Mouse (Mus musculus): ENCODE measurements around the gene Mcur1. TPM values are rescaled to one million over a fixed set of nuclear protein-coding genes. Genes with fewer than 3 reads are reported as not detected.

The Mcur1 gene
- polyA plus RNA-seq, 1 experiment: 40.0 TPM

- Histone ChIP-seq H3K4me1 (ENCODE audit: control insufficient read depth, insufficient read depth, low read length) (peaks cover 3% of the 10 kb centered on the region; the same call in 1 of the 2 replicates), H3K4me3 (ENCODE audit: insufficient read depth, low read length) (no peak overlapping the region), H3K27ac (ENCODE audit: insufficient read depth, low read depth, low read length) (no peak overlapping the region)
- TF ChIP-seq CTCF (IDR thresholded peaks at IDR 0.05; ENCODE audit: low read depth, low read length): no peak
- TF ChIP-seq POLR2A (IDR thresholded peaks at IDR 0.05; ENCODE audit: borderline replicate concordance, low read depth, low read length): no peak
Measured at GRCm38 (mm10) chr13:43567141-43567891, 7.3 kb upstream of the Mcur1 start.

DNA sequence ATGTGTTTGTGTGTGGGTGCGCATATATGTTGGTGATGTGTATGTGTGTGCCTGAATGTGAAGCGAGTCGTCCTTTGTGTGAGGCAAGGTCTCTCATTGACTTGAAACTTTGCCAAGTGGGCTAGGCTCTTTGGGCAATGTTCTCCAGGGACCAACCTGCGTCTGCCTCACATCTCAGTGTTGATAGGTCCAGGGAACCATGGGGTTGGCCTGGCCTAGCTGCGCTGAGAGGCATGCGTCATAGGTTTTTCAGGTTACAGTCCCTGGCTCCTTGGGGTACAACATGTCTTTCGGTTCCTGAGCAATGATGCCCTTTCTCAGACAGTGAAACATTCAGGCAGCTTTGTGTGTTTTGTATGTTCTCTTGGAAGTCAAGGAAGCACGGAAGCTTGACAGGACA lies 6.2 kb upstream of the Mcur1 start:
- no peak overlapping the region for H3K4me3 ChIP-seq (ENCODE audit: insufficient read depth, low read length)
- TF ChIP-seq CTCF (IDR thresholded peaks at IDR 0.05; ENCODE audit: low read depth, low read length) (no peak), POLR2A (IDR thresholded peaks at IDR 0.05; ENCODE audit: borderline replicate concordance, low read depth, low read length) (no peak)
- H3K27ac ChIP-seq (ENCODE audit: insufficient read depth, low read depth, low read length): no peak overlapping the region
- peaks cover 6% of the 10 kb centered on the region; the same call in 1 of the 2 replicates for H3K4me1 ChIP-seq (ENCODE audit: control insufficient read depth, insufficient read depth, low read length)

DNA sequence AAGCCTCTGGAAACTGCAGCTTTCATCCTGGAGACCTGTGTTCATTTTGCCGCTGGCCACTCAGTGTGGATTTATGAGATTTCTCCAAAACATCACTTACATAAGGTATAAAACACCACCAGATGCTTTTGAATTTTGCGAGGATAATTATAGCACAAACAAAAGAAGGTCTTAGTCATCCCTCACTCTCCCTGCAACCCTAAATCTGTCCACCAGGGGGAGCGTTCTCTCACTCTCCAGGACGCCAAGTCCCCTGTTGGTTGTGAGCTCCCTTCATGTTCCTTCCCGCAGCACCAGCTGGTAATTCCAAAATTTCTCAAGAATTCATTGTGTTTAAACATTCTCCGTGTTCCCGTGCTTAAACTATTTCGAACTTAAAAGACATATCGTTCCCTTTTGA lies 5.4 kb upstream of the Mcur1 start:
- TF ChIP-seq POLR2A (IDR thresholded peaks at IDR 0.05; ENCODE audit: borderline replicate concordance, low read depth, low read length) (no peak), CTCF (IDR thresholded peaks at IDR 0.05; ENCODE audit: low read depth, low read length) (peak; percentile 82)
- no peak overlapping the region for H3K27ac ChIP-seq (ENCODE audit: insufficient read depth, low read depth, low read length)
- peaks cover 7% of the 10 kb centered on the region; the same call in 1 of the 2 replicates for H3K4me1 ChIP-seq (ENCODE audit: control insufficient read depth, insufficient read depth, low read length)
- no peak overlapping the region for H3K4me3 ChIP-seq (ENCODE audit: insufficient read depth, low read length)

DNA sequence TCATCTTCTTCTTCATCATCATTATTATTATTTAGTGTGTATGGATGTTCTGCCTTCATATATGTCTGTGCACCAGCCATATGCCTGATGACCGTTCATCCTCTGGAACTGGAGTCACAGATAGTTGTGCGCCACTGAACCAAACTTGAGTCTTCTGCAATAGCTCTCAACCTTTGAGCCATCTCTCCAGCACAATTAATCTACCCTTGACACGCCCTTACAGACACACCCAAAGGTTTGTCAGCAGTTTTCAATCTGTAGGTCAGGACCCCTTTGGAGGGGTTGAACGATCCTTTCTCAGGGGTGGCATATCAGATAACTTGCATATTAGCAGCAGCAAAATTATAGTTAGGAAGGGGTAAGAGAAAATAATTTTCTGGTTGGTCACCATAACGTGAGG lies 4.7 kb upstream of the Mcur1 start:
- no peak overlapping the region for H3K27ac ChIP-seq (ENCODE audit: insufficient read depth, low read depth, low read length)
- no peak overlapping the region for H3K4me3 ChIP-seq (ENCODE audit: insufficient read depth, low read length)
- H3K4me1 ChIP-seq (ENCODE audit: control insufficient read depth, insufficient read depth, low read length): peaks cover 7% of the 10 kb centered on the region; the same call in 1 of the 2 replicates
- TF ChIP-seq CTCF (IDR thresholded peaks at IDR 0.05; ENCODE audit: low read depth, low read length) (no peak), POLR2A (IDR thresholded peaks at IDR 0.05; ENCODE audit: borderline replicate concordance, low read depth, low read length) (no peak)

DNA sequence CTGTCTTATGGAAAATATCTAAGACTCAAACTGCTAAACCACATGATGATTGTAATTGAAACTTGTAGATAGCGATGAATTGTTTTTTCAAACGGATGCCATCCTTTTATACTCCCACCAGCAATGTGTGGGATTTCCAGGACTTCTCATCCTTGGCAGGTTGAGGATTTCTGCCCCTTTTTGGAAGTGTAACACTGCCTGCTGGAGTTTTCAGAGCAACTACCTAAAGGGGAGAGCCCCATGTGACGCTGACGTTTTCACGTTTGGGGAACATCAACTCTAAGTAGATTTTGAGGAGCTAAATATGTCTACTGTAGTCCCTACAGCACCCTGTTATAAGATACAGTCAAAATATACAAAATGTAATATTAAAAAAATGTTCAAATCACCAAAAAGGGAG lies 2.7 kb upstream of the Mcur1 start:
- Histone ChIP-seq H3K4me3 (ENCODE audit: insufficient read depth, low read length) (no peak overlapping the region), H3K27ac (ENCODE audit: insufficient read depth, low read depth, low read length) (no peak overlapping the region), H3K4me1 (ENCODE audit: control insufficient read depth, insufficient read depth, low read length) (peaks cover 17% of the 10 kb centered on the region)
- no peak for TF ChIP-seq CTCF (IDR thresholded peaks at IDR 0.05; ENCODE audit: low read depth, low read length)
- no peak for TF ChIP-seq POLR2A (IDR thresholded peaks at IDR 0.05; ENCODE audit: borderline replicate concordance, low read depth, low read length)

- peaks cover 13% of the 10 kb centered on the region for H3K4me1 ChIP-seq (ENCODE audit: control insufficient read depth, insufficient read depth, low read length)
- peak overlapping the region; percentile 72 for H3K27ac ChIP-seq (ENCODE audit: insufficient read depth, low read depth, low read length)
- TF ChIP-seq CTCF (IDR thresholded peaks at IDR 0.05; ENCODE audit: low read depth, low read length) (no peak), POLR2A (IDR thresholded peaks at IDR 0.05; ENCODE audit: borderline replicate concordance, low read depth, low read length) (no peak)
- H3K4me3 ChIP-seq (ENCODE audit: insufficient read depth, low read length): peak overlapping the region; percentile 50
Measured at GRCm38 (mm10) chr13:43560458-43561411, 744 bp upstream of the Mcur1 start.

DNA sequence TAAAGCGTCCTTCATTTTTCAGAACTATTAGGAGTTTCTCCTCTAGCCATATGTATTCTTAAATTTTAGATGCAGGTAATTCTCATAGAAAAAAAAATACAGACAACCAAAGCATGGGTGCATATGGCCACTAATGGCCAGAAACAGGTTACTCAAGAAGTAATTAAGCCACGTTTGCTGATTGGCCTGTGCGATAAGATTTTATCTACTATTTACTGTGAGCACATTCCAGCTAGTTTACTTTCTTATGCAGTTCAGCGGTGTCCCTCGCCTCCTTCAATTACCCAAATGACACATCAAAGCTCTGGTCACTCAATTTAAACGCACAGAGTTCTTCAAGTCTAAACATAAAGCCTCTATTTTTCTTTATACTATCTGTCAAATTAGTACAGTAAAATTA lies 1.0 kb downstream of the Mcur1 start:
- Histone ChIP-seq H3K4me3 (ENCODE audit: insufficient read depth, low read length) (peak overlapping the region; percentile 64), H3K27ac (ENCODE audit: insufficient read depth, low read depth, low read length) (no peak overlapping the region), H3K4me1 (ENCODE audit: control insufficient read depth, insufficient read depth, low read length) (peaks cover 28% of the 10 kb centered on the region)
- TF ChIP-seq POLR2A (IDR thresholded peaks at IDR 0.05; ENCODE audit: borderline replicate concordance, low read depth, low read length) (no peak), CTCF (IDR thresholded peaks at IDR 0.05; ENCODE audit: low read depth, low read length) (no peak)

DNA sequence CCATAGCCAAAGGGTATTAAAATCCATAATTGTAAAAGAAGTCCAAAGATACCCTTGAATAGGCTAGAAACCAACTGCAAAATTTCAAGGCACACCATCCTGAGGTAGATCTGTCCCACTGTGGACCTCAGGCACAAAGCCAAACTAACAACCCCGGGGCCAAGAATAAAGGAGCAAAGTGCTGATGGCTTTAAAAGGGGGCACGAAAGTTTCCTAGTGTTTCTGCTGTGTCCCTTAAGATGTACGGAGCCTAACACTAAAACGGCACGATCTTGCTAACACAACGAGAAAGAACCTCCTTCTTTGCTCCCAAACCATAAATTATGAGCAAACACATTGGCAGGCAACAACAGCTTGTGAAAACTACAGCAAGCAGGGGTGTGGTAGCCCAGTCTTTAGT lies 1.6 kb downstream of the Mcur1 start:
- TF ChIP-seq POLR2A (IDR thresholded peaks at IDR 0.05; ENCODE audit: borderline replicate concordance, low read depth, low read length) (no peak), CTCF (IDR thresholded peaks at IDR 0.05; ENCODE audit: low read depth, low read length) (no peak)
- Histone ChIP-seq H3K27ac (ENCODE audit: insufficient read depth, low read depth, low read length) (no peak overlapping the region), H3K4me3 (ENCODE audit: insufficient read depth, low read length) (peak overlapping the region; percentile 21; the same call in 1 of the 2 replicates), H3K4me1 (ENCODE audit: control insufficient read depth, insufficient read depth, low read length) (peaks cover 29% of the 10 kb centered on the region)

GRCm38 (mm10) chr13:43556913-43557542 lies 3.0 kb downstream of the Mcur1 start:
- Histone ChIP-seq H3K4me3 (ENCODE audit: insufficient read depth, low read length) (no peak overlapping the region), H3K4me1 (ENCODE audit: control insufficient read depth, insufficient read depth, low read length) (peaks cover 29% of the 10 kb centered on the region), H3K27ac (ENCODE audit: insufficient read depth, low read depth, low read length) (no peak overlapping the region)
- no peak for TF ChIP-seq CTCF (IDR thresholded peaks at IDR 0.05; ENCODE audit: low read depth, low read length)
- no peak for TF ChIP-seq POLR2A (IDR thresholded peaks at IDR 0.05; ENCODE audit: borderline replicate concordance, low read depth, low read length)
